Mouse (Mus musculus) kidney, adult 2 months (tissue): ENCODE results near the gene Olfr1406.

Experiments
- CTCF ChIP-seq: fragments of 200-500 bp; conservative IDR thresholded peaks from 2 replicates; pipeline ENCODE4 v1.5.1; 2011; ENCODE audit warnings: low read depth, mild to moderate bottlenecking, control low read depth, low read length, moderate library complexity, mixed read lengths; ENCODE audit not compliant: insufficient read depth, insufficient read length
- POLR2A ChIP-seq: fragments of 200-500 bp; IDR thresholded peaks from one replicate; pipeline ENCODE4 v1.6.1; 2011; ENCODE audit warnings: low read depth, low read length, control low read depth

DNA sequence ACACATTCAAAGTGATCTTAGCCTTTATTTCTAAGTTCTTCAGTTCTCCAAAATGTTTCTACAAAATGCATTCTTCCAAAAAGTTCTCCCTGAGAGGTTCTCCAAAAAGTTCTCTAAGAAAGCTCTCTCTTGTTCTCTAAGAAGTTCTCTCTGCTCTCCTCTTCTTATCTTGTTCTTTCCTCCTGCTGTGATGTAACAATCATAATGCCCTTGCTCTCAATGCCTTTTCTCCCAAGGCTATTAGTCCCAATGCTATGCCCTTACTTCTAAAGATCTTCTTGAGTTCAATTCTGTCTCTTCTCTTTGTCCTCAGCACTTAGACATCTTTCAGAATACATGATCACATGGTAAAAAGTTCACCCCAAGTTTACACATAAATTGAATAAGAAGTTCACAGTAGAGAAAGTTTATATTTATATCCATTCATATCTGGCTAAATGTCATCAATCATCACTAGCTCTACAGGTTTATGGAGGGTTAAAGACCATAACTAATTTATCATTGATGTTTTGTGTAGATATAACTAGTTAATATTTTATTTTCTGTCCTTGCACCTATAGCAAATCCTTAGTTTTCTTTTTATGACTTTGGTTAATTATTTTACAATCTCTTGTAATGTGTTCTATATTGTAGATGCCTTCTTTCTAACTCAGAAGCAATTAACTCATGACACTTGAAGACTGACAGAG is 16.1 kb downstream of the Olfr1406 start:
- TF ChIP-seq CTCF (no peak), POLR2A (no peak)
